Mouse (Mus musculus): ENCODE measurements at regions not wholly inside any gene's neighbourhood (a gene's known extent, or its start where the extent isn't known, plus 50 kb on each side); places are given as distances from the start of the nearest gene placed in this dataset.
A peak's percentile ranks its signal among the peaks of the same experiment; 100 is the strongest.
"Not testable (repeated sequence)": the region's sequence is repeated elsewhere in the genome, so short reads cannot be mapped to it uniquely, and the experiment has no call there.

GRCm38 (mm10) chr1:81726268-81727132 lies 506.4 kb upstream of the Gm9747 start:
- Histone ChIP-seq H3K4me1 (ENCODE audit: control insufficient read depth, insufficient read depth, low read length) (no peaks in the 10 kb centered on the region), H3K4me3 (ENCODE audit: low read depth, low read length) (no peak overlapping the region), H3K9me3 (ENCODE audit: control insufficient read depth, low read length) (no peaks in the 10 kb centered on the region), H3K27me3 (ENCODE audit: control insufficient read depth, insufficient read depth, low read length) (no peaks in the 10 kb centered on the region), H3K27ac (replicated peaks; ENCODE audit: low read depth, low read length) (no peak overlapping the region), H3K4me2 (ENCODE audit: low read depth, severe bottlenecking) (no peak overlapping the region), H3K9ac (ENCODE audit: low read length) (no peak overlapping the region), H3K36me3 (ENCODE audit: control insufficient read depth, insufficient read depth, low read length) (no peaks in the 10 kb centered on the region)
- DNase-seq (ENCODE audit: low spot score) (no peak), ATAC-seq (ENCODE audit: insufficient number of reproducible peaks, low FRiP score, low TSS enrichment, low read depth) (no peak)
- 96% methylated on average over 2 of the region's 2 CpGs for WGBS

- no peaks in the 10 kb centered on the region for H3K36me3 ChIP-seq (ENCODE audit: control insufficient read depth, insufficient read depth, low read length)
- H3K27me3 ChIP-seq (ENCODE audit: control insufficient read depth, insufficient read depth, low read length), result no peaks in the 10 kb centered on the region
- DNase-seq (ENCODE audit: low spot score), result no peak
- H3K4me3 ChIP-seq (ENCODE audit: low read depth, low read length), result no peak overlapping the region
- H3K4me1 ChIP-seq (ENCODE audit: control insufficient read depth, insufficient read depth, low read length), result no peaks in the 10 kb centered on the region
- 86% methylated on average over 6 of the region's 6 CpGs for WGBS
- H3K4me2 ChIP-seq (ENCODE audit: low read depth, severe bottlenecking), result no peak overlapping the region
- no peaks in the 10 kb centered on the region for H3K9me3 ChIP-seq (ENCODE audit: control insufficient read depth, low read length)
- H3K27ac ChIP-seq (replicated peaks; ENCODE audit: low read depth, low read length), result no peak overlapping the region
- no peak overlapping the region for H3K9ac ChIP-seq (ENCODE audit: low read length)
- ATAC-seq (ENCODE audit: insufficient number of reproducible peaks, low FRiP score, low TSS enrichment, low read depth), result no peak
These were observed 495.6 kb upstream of the Gm9747 start for GRCm38 (mm10) chr1:81737111-81737833.

GRCm38 (mm10) chr1:81738384-81738783 lies 494.5 kb upstream of the Gm9747 start:
- Histone ChIP-seq H3K27me3 (ENCODE audit: control insufficient read depth, insufficient read depth, low read length) (no peaks in the 10 kb centered on the region), H3K27ac (replicated peaks; ENCODE audit: low read depth, low read length) (no peak overlapping the region), H3K36me3 (ENCODE audit: control insufficient read depth, insufficient read depth, low read length) (no peaks in the 10 kb centered on the region), H3K9ac (ENCODE audit: low read length) (no peak overlapping the region), H3K4me3 (ENCODE audit: low read depth, low read length) (no peak overlapping the region), H3K4me2 (ENCODE audit: low read depth, severe bottlenecking) (no peak overlapping the region), H3K4me1 (ENCODE audit: control insufficient read depth, insufficient read depth, low read length) (no peaks in the 10 kb centered on the region), H3K9me3 (ENCODE audit: control insufficient read depth, low read length) (no peaks in the 10 kb centered on the region)
- WGBS, result 46% methylated on average over 2 of the region's 2 CpGs
- no peak for ATAC-seq (ENCODE audit: insufficient number of reproducible peaks, low FRiP score, low TSS enrichment, low read depth)
- DNase-seq (ENCODE audit: low spot score), result no peak

GRCm38 (mm10) chr1:81739392-81739791 lies 493.5 kb upstream of the Gm9747 start:
- Histone ChIP-seq H3K27me3 (ENCODE audit: control insufficient read depth, insufficient read depth, low read length) (no peaks in the 10 kb centered on the region), H3K27ac (replicated peaks; ENCODE audit: low read depth, low read length) (no peak overlapping the region), H3K4me3 (ENCODE audit: low read depth, low read length) (no peak overlapping the region), H3K4me1 (ENCODE audit: control insufficient read depth, insufficient read depth, low read length) (no peaks in the 10 kb centered on the region), H3K9me3 (ENCODE audit: control insufficient read depth, low read length) (no peaks in the 10 kb centered on the region), H3K9ac (ENCODE audit: low read length) (no peak overlapping the region), H3K36me3 (ENCODE audit: control insufficient read depth, insufficient read depth, low read length) (no peaks in the 10 kb centered on the region), H3K4me2 (ENCODE audit: low read depth, severe bottlenecking) (no peak overlapping the region)
- WGBS, result 56% methylated on average over 3 of the region's 3 CpGs
- DNase-seq (ENCODE audit: low spot score), result no peak
- ATAC-seq (ENCODE audit: insufficient number of reproducible peaks, low FRiP score, low TSS enrichment, low read depth), result no peak

- 94% methylated on average over 1 of the region's 1 CpGs for WGBS
- Histone ChIP-seq H3K4me1 (ENCODE audit: control insufficient read depth, insufficient read depth, low read length) (peaks cover 3% of the 10 kb centered on the region; the same call in 1 of the 2 replicates), H3K9me3 (ENCODE audit: control insufficient read depth, low read length) (no peaks in the 10 kb centered on the region), H3K27me3 (ENCODE audit: control insufficient read depth, insufficient read depth, low read length) (no peaks in the 10 kb centered on the region), H3K27ac (replicated peaks; ENCODE audit: low read depth, low read length) (no peak overlapping the region), H3K4me3 (ENCODE audit: low read depth, low read length) (no peak overlapping the region), H3K36me3 (ENCODE audit: control insufficient read depth, insufficient read depth, low read length) (no peaks in the 10 kb centered on the region), H3K9ac (ENCODE audit: low read length) (no peak overlapping the region), H3K4me2 (ENCODE audit: low read depth, severe bottlenecking) (no peak overlapping the region)
- ATAC-seq (ENCODE audit: insufficient number of reproducible peaks, low FRiP score, low TSS enrichment, low read depth) (no peak), DNase-seq (ENCODE audit: low spot score) (no peak)
These were observed 492.9 kb upstream of the Gm9747 start for GRCm38 (mm10) chr1:81739981-81740380.

- H3K4me3 ChIP-seq (ENCODE audit: low read depth, low read length); H3K4me1 ChIP-seq (ENCODE audit: control insufficient read depth, insufficient read depth, low read length); H3K9ac ChIP-seq (ENCODE audit: low read length); DNase-seq (ENCODE audit: low spot score); H3K9me3 ChIP-seq (ENCODE audit: control insufficient read depth, low read length); ATAC-seq (ENCODE audit: insufficient number of reproducible peaks, low FRiP score, low TSS enrichment, low read depth); H3K27me3 ChIP-seq (ENCODE audit: control insufficient read depth, insufficient read depth, low read length); H3K36me3 ChIP-seq (ENCODE audit: control insufficient read depth, insufficient read depth, low read length); H3K27ac ChIP-seq (replicated peaks; ENCODE audit: low read depth, low read length); H3K4me2 ChIP-seq (ENCODE audit: low read depth, severe bottlenecking): not testable (repeated sequence)
- WGBS, result 85% methylated on average over 8 of the region's 8 CpGs
These were observed 491.0 kb upstream of the Gm9747 start for GRCm38 (mm10) chr1:81741882-81742281.

- no peaks in the 10 kb centered on the region for H3K36me3 ChIP-seq (ENCODE audit: control insufficient read depth, insufficient read depth, low read length)
- ATAC-seq (ENCODE audit: insufficient number of reproducible peaks, low FRiP score, low TSS enrichment, low read depth) (peak; percentile 94), DNase-seq (ENCODE audit: low spot score) (peak; percentile 95)
- WGBS, result 9% methylated on average over 8 of the region's 8 CpGs
- peak overlapping the region; percentile 77 for H3K27ac ChIP-seq (replicated peaks; ENCODE audit: low read depth, low read length)
- H3K4me2 ChIP-seq (ENCODE audit: low read depth, severe bottlenecking), result no peak overlapping the region
- no peaks in the 10 kb centered on the region for H3K27me3 ChIP-seq (ENCODE audit: control insufficient read depth, insufficient read depth, low read length)
- peaks cover 6% of the 10 kb centered on the region; the same call in 1 of the 2 replicates for H3K4me1 ChIP-seq (ENCODE audit: control insufficient read depth, insufficient read depth, low read length)
- no peak overlapping the region for H3K4me3 ChIP-seq (ENCODE audit: low read depth, low read length)
- no peaks in the 10 kb centered on the region for H3K9me3 ChIP-seq (ENCODE audit: control insufficient read depth, low read length)
- no peak overlapping the region for H3K9ac ChIP-seq (ENCODE audit: low read length)
These were observed 488.4 kb upstream of the Gm9747 start for GRCm38 (mm10) chr1:81744524-81744923.

- H3K27me3 ChIP-seq (ENCODE audit: control insufficient read depth, insufficient read depth, low read length), result no peaks in the 10 kb centered on the region
- H3K9me3 ChIP-seq (ENCODE audit: control insufficient read depth, low read length), result no peaks in the 10 kb centered on the region
- WGBS, result 63% methylated on average over 14 of the region's 14 CpGs
- H3K4me2 ChIP-seq (ENCODE audit: low read depth, severe bottlenecking), result no peak overlapping the region
- no peak overlapping the region for H3K9ac ChIP-seq (ENCODE audit: low read length)
- H3K4me1 ChIP-seq (ENCODE audit: control insufficient read depth, insufficient read depth, low read length), result peaks cover 6% of the 10 kb centered on the region; the same call in 1 of the 2 replicates
- no peak overlapping the region for H3K4me3 ChIP-seq (ENCODE audit: low read depth, low read length)
- ATAC-seq (ENCODE audit: insufficient number of reproducible peaks, low FRiP score, low TSS enrichment, low read depth) (no peak; the same call in 1 of the 2 replicates), DNase-seq (ENCODE audit: low spot score) (peak; percentile 25)
- H3K36me3 ChIP-seq (ENCODE audit: control insufficient read depth, insufficient read depth, low read length), result no peaks in the 10 kb centered on the region
- peak overlapping the region; percentile 77 for H3K27ac ChIP-seq (replicated peaks; ENCODE audit: low read depth, low read length)
These were observed 487.6 kb upstream of the Gm9747 start for GRCm38 (mm10) chr1:81745024-81745960.
